Mouse (Mus musculus) intestine, postnatal 0 days (tissue): ENCODE results near the gene Flvcr1. TPM values are rescaled to one million over a fixed set of nuclear protein-coding genes. Genes with fewer than 3 reads are reported as not detected.

Experiments used
- ATAC-seq: fragments of 200-750 bp; cut with Nextera tagmentation; 2 replicates; pipeline ENCODE4 v1.8.0; 2017; ENCODE audit warnings: mild to moderate bottlenecking, moderate TSS enrichment, moderate library complexity
- H3K27ac ChIP-seq: fragments of 300-500 bp; sonication (generic); 2 replicates; pipeline ENCODE4 v1.5.1; 2014; ENCODE audit warnings: mild to moderate bottlenecking, low read depth, low read length, moderate library complexity
- H3K27me3 ChIP-seq: fragments of 300-500 bp; sonication (generic); replicated peaks from 2 replicates; pipeline ENCODE4 v1.6.1; 2014; ENCODE audit warnings: low read length, mixed read lengths; ENCODE audit not compliant: control insufficient read depth, insufficient read depth
- H3K36me3 ChIP-seq: fragments of 300-500 bp; sonication (generic); 2 replicates; pipeline ENCODE4 v1.6.1; 2014; ENCODE audit warnings: mild to moderate bottlenecking, moderate library complexity; ENCODE audit not compliant: control insufficient read depth, insufficient read depth
- H3K4me1 ChIP-seq: fragments of 300-500 bp; sonication (generic); replicated peaks from 2 replicates; pipeline ENCODE4 v1.6.1; 2014; ENCODE audit warnings: antibody characterized with exemption, low read length, mixed read lengths; ENCODE audit not compliant: control insufficient read depth, insufficient read depth
- H3K4me2 ChIP-seq: fragments of 300-500 bp; sonication (generic); replicated peaks from 2 replicates; pipeline ENCODE4 v1.6.1; 2014; ENCODE audit warnings: low read depth, mild to moderate bottlenecking, moderate library complexity
- H3K4me3 ChIP-seq: fragments of 300-500 bp; sonication (generic); 2 replicates; pipeline ENCODE4 v1.5.1; 2014; ENCODE audit warnings: low read depth, low read length
- H3K9ac ChIP-seq: fragments of 300-500 bp; sonication (generic); 2 replicates; pipeline ENCODE4 v1.6.1; 2014; ENCODE audit warnings: mild to moderate bottlenecking, low read depth, low read length
- H3K9me3 ChIP-seq: fragments of 300-500 bp; sonication (generic); 2 replicates; pipeline ENCODE4 v1.6.1; 2016; ENCODE audit warnings: mixed run types; ENCODE audit not compliant: control insufficient read depth
- CTCF ChIP-seq: sonication (generic); IDR thresholded peaks from 2 replicates; pipeline ENCODE4 v1.5.1; 2016; ENCODE audit warnings: low read depth, mild to moderate bottlenecking, control low read depth, antibody characterized with exemption, moderate library complexity
- WGBS: fragments of 180-500 bp; shearing (Covaris S2); extraction: QIAGEN DNeasy Blood & Tissue Kit; methylation state at CpG from one replicate; pipeline ENCODE4 v1.1.7; 2014; 5-methylcytosine and 5-hydroxymethylcytosine counted together
- polyA plus RNA-seq: library from polyadenylated mRNA; unstranded; fragments of >200 nt; fragmentation: Nextera tagmentation; extraction: Ambion mirVana; gene quantifications from 2 replicates; pipeline ENCODE4 v1.2.1, GENCODE M21; 2015

Gene Flvcr1
- polyA plus RNA-seq, 1 experiment from 2014 or later = 57.4 TPM

DNA sequence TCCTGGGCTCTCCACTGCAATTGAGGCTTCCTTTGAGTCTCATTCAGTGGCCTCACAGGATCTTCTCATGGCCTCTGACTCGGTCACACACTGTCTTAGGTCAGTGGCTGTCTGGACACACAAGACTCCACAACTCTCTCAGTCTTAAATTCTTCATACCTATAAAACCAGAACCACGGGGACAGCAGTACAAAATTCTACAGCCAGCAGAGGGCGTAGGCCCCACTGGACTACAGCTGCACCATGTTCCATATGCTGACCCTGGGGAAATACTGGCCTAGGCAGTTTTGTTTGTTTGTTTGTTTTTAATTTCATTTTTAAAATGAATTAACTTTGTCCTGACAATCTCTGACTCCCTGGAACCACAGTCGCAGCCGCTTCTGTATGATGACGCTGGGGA lies 23.8 kb downstream of the Flvcr1 start:
- Histone ChIP-seq H3K27ac (no peak overlapping the region), H3K9ac (no peak overlapping the region), H3K4me2 (no peak overlapping the region), H3K27me3 (no peaks in the 10 kb centered on the region), H3K9me3 (0 out of 2 replicates have a peak, but pooled peaks cover 7% of the 10 kb centered on the region), H3K4me1 (no peaks in the 10 kb centered on the region), H3K4me3 (no peak overlapping the region), H3K36me3 (peaks cover 12% of the 10 kb centered on the region)
- no peak for ATAC-seq
- TF ChIP-seq CTCF = peak; percentile 67
- 62% methylated on average over 6 of the region's 6 CpGs for WGBS

DNA sequence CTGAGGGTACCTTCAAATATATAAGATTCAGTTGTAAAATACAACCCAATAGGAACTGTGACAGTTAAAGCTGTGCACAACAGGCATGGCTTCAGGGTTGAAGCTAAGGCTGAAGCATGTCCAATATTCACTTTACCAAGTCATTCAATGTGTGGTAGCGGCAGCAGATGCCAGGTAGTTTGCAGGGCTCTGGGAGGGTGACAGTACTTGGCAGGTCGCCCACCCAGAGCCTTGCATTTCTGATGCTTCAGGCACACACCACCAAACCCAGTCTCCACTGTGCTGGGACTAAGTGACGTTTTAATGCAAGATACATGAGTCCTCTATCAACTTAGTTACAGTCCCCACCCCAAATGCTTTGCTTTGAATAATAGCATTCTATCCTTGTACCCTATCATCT lies 25.3 kb downstream of the Flvcr1 start:
- no peak for ATAC-seq
- Histone ChIP-seq H3K27me3 (no peaks in the 10 kb centered on the region), H3K27ac (no peak overlapping the region), H3K9ac (no peak overlapping the region), H3K36me3 (peaks cover 10% of the 10 kb centered on the region; the same call in 1 of the 2 replicates), H3K4me3 (no peak overlapping the region), H3K4me2 (no peak overlapping the region), H3K9me3 (0 out of 2 replicates have a peak, but pooled peaks cover 7% of the 10 kb centered on the region), H3K4me1 (no peaks in the 10 kb centered on the region)
- no peak for TF ChIP-seq CTCF
- WGBS = 83% methylated on average over 3 of the region's 3 CpGs

DNA sequence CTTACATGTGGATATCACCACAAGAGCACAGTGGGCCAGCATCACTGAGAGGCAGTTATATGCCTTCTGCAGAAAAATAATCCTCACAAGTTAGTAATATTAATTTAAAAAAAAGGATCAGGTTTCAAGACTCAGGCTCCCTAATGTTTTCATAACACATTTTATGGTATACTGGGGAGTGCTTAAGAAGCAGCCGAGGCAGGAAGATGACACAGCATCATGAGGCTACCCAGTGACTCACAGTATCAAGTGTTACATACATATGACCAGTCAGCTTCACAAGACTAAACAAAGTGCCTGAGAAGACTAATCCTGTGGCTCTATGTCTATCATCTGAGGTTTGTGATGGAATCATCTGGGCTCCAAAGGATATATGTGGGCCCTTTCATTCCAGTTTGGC lies 27.9 kb downstream of the Flvcr1 start:
- Histone ChIP-seq H3K4me1 (no peaks in the 10 kb centered on the region), H3K4me2 (no peak overlapping the region), H3K9ac (no peak overlapping the region), H3K27me3 (no peaks in the 10 kb centered on the region), H3K4me3 (no peak overlapping the region), H3K36me3 (no peaks in the 10 kb centered on the region), H3K9me3 (0 out of 2 replicates have a peak, but pooled peaks cover 7% of the 10 kb centered on the region), H3K27ac (no peak overlapping the region)
- no peak for TF ChIP-seq CTCF
- ATAC-seq = no peak
- 69% methylated on average over 1 of the region's 1 CpGs for WGBS

DNA sequence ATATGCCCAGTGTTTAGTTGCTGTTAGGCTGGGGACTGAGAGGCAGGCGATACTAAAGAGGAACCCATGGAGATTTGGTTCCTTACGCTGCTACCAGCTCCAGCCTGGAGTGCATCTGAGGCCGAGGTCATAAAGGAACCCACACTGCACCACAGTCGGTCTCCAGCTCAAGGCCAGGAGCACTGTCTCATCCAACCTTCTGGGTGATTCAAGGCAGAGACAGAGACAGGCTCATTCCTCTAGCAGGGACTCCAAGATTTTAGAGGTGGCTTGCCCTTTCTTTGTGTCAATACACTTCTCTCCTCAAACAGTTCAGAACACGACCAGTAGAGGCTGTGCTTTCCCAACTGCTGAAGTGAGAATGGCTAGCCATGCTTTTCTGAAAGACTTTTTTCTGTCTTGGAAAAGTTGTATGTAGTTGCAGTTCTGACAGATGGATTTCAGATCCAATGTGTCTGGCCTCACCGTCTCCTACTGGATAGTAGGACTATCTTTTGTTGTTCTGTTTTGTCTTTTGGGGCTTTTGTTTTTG lies 29.5 kb downstream of the Flvcr1 start:
- Histone ChIP-seq H3K36me3 (no peaks in the 10 kb centered on the region), H3K27me3 (no peaks in the 10 kb centered on the region), H3K4me3 (no peak overlapping the region), H3K4me2 (no peak overlapping the region), H3K4me1 (no peaks in the 10 kb centered on the region), H3K9ac (no peak overlapping the region), H3K27ac (no peak overlapping the region), H3K9me3 (0 out of 2 replicates have a peak, but pooled peaks cover 7% of the 10 kb centered on the region)
- ATAC-seq = no peak
- TF ChIP-seq CTCF = peak; percentile 64
- WGBS = 62% methylated on average over 6 of the region's 6 CpGs

DNA sequence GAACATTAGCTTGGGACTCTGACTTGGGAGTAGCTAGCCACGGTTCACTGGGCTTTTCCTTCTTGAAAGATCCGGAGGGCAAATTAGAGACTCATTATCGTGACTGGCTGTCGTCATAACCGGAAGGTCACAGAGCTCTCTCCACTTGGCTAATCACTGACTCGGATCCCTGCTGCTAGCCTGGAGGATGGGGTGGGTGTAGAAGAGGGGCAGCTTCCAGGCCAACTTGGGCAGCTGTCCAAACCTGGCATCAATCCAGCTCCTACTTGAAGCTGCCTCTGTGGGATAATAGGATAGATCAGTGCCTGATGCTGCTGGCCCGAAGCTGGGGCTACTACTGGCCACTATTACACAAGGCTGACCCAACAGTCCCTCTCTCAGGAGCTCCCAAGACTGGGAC lies 30.4 kb downstream of the Flvcr1 start:
- 67% methylated on average over 7 of the region's 7 CpGs for WGBS

DNA sequence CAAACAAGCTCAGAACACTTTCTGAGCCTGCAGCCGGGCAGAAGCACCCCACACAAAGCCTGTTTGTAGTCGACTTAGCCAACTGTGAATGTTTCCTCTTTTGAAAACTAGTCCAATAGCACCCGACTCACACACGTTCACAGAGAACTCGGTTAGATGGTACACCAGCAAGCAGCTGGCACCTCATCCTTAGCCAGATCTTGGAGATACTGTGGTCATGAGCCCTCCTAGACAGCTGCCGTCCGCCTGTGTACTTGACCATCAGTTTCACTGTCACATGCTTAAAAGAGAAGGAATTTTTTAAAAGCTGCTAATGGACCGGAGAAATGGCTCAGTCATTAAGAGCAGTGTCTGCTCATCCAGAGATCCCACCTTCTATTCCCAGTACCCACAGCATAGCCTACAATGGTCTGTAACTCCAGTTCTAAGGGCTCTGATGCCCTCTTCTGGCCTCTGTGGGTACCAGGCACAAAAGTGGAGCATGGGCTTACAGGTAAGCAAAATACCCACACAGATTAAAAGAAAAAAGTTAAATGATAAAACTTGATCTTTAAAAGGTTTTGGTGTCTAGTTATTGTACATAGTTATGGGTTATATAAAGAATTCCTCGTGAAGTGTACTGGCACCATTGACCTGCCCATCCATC lies 36.4 kb downstream of the Flvcr1 start:
- ATAC-seq = no peak
- no peaks in the 10 kb centered on the region; the same call in 1 of the 2 replicates for H3K27me3 ChIP-seq
- WGBS = 85% methylated on average over 9 of the region's 9 CpGs
- H3K9ac ChIP-seq = no peak overlapping the region
- no peak overlapping the region for H3K27ac ChIP-seq
- H3K4me2 ChIP-seq = no peak overlapping the region
- peak; percentile 56 for TF ChIP-seq CTCF
- H3K4me3 ChIP-seq = no peak overlapping the region
- H3K36me3 ChIP-seq = no peaks in the 10 kb centered on the region
- no peaks in the 10 kb centered on the region for H3K4me1 ChIP-seq
- no peaks in the 10 kb centered on the region for H3K9me3 ChIP-seq

More for the DNA sequence above, 30.4 kb downstream of the Flvcr1 start:
- H3K9ac ChIP-seq = no peak overlapping the region
- H3K4me2 ChIP-seq = no peak overlapping the region
- H3K4me1 ChIP-seq = no peaks in the 10 kb centered on the region
- H3K27me3 ChIP-seq = no peaks in the 10 kb centered on the region
- H3K27ac ChIP-seq = no peak overlapping the region
- H3K9me3 ChIP-seq = 0 out of 2 replicates have a peak, but pooled peaks cover 7% of the 10 kb centered on the region
- no peak overlapping the region for H3K4me3 ChIP-seq
- ATAC-seq = no peak
- H3K36me3 ChIP-seq = no peaks in the 10 kb centered on the region
- TF ChIP-seq CTCF = no peak
